Mouse (Mus musculus) limb, embryonic 14.5 days (tissue): Measurements from ENCODE around the gene Cryba4. TPM values are rescaled to one million over a fixed set of nuclear protein-coding genes. Genes with fewer than 3 reads are reported as not detected.

Experiments
- ATAC-seq: fragments of 200-750 bp; cut with Nextera tagmentation; 2 replicates; pipeline ENCODE4 v1.8.0; 2017; ENCODE audit warnings: low read depth, moderate number of reproducible peaks, moderate TSS enrichment; ENCODE audit not compliant: low FRiP score
- DNase-seq: peaks from one replicate; pipeline ENCODE4 v3.0.0-alpha.2; 2015; ENCODE audit warnings: low spot score
- H3K27ac ChIP-seq: fragments of 300-500 bp; sonication (generic); replicated peaks from 2 replicates; pipeline ENCODE4 v1.5.1; 2014; ENCODE audit warnings: low read depth, mild to moderate bottlenecking, low read length, moderate library complexity, mixed read lengths
- H3K27me3 ChIP-seq: fragments of 300-500 bp; sonication (generic); 2 replicates; pipeline ENCODE4 v1.6.1; 2014; ENCODE audit warnings: low read length, mixed read lengths; ENCODE audit not compliant: control insufficient read depth, insufficient read depth
- H3K36me3 ChIP-seq: fragments of 300-500 bp; sonication (generic); 2 replicates; pipeline ENCODE4 v1.6.1; 2014; ENCODE audit warnings: mild to moderate bottlenecking, low read length, moderate library complexity, mixed read lengths; ENCODE audit not compliant: control insufficient read depth, insufficient read depth
- H3K4me1 ChIP-seq: fragments of 300-500 bp; sonication (generic); 2 replicates; pipeline ENCODE4 v1.6.1; 2014; ENCODE audit warnings: antibody characterized with exemption, low read length, mixed read lengths; ENCODE audit not compliant: control insufficient read depth, insufficient read depth
- H3K4me2 ChIP-seq: fragments of 300-500 bp; sonication (generic); replicated peaks from 2 replicates; pipeline ENCODE4 v1.6.1; 2014; ENCODE audit warnings: low read depth, mild to moderate bottlenecking, low read length, moderate library complexity; ENCODE audit not compliant: severe bottlenecking
- H3K4me3 ChIP-seq: fragments of 300-500 bp; sonication (generic); replicated peaks from 2 replicates; pipeline ENCODE4 v1.5.1; 2014; ENCODE audit warnings: low read length
- H3K9ac ChIP-seq: fragments of 300-500 bp; sonication (generic); 2 replicates; pipeline ENCODE4 v1.6.1; 2014; ENCODE audit warnings: mild to moderate bottlenecking, low read depth, low read length, moderate library complexity; ENCODE audit not compliant: severe bottlenecking
- H3K9me3 ChIP-seq: fragments of 300-500 bp; sonication (generic); 2 replicates; pipeline ENCODE4 v1.6.1; 2016; ENCODE audit warnings: low read length; ENCODE audit not compliant: control insufficient read depth
- POLR2A ChIP-seq: fragments of 200-500 bp; IDR thresholded peaks from 2 replicates; pipeline ENCODE4 v1.8.0; 2012; ENCODE audit warnings: inconsistent platforms, mild to moderate bottlenecking, moderate library complexity, borderline replicate concordance; ENCODE audit not compliant: insufficient read depth, insufficient read length; ENCODE audit errors: extremely low read depth
- WGBS: fragments of 180-500 bp; shearing (Covaris S2); extraction: QIAGEN DNeasy Blood & Tissue Kit; methylation state at CpG from one replicate; pipeline ENCODE4 v1.1.7; 2014; 5-methylcytosine and 5-hydroxymethylcytosine counted together
- polyA plus RNA-seq, 2 experiments: library from polyadenylated mRNA; depleted of rRNA in 1 of 2; stranded (reverse) in 1 of 2; unstranded in 1 of 2; fragments of >200 nt; fragmentation: Nextera tagmentation in 1 of 2; extraction: Ambion mirVana in 1 of 2; gene quantifications; 2 replicates each; pipeline versions ENCODE4 v1.2.1 to v1.2.3; 2012 to 2014

Cryba4 gene
- polyA plus RNA-seq, 2 experiments, result 1.2 to 1.8 TPM

DNA sequence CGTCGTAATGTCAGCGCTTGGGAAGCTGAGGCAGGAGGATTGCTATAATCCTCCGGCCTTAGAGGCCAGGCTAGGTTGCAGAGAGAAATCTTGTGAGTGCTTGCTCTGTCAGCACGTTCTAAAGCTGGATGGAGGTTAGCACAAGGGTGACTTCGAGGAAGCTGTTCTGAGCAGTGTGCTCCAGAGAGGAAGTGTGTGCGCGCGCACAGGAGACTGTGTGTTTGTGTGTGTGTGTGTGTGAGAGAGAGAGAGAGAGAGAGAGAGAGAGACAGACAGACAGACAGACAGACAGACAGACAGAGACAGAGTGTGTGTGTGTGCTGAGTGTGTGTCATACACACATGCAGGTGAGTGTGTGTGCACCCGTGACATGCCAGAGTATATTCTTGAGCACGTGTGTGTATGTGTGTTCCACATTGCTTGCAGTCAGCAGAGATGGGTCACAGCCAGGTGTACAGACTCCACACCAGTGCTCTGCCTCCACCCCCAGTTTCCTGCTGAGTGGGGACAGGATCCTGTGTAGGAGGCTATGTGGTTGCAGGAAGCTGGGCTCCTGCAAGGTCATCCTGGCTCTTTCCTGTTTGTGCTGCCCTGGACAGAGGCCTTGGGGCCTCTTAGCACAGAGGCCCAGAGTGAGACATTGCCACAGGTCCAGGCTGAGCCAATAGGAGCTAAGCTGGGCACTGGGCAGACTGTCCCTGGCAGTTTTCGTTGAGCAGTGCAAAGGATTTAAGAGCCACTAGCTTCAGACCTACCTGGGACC lies 46.1 kb upstream of the Cryba4 start:
- Histone ChIP-seq H3K9me3 (no peaks in the 10 kb centered on the region), H3K4me2 (no peak overlapping the region), H3K4me1 (no peaks in the 10 kb centered on the region), H3K36me3 (no peaks in the 10 kb centered on the region), H3K27me3 (no peaks in the 10 kb centered on the region), H3K9ac (no peak overlapping the region), H3K27ac (no peak overlapping the region), H3K4me3 (no peak overlapping the region)
- ATAC-seq (no peak), DNase-seq (no peak)
- 84% methylated on average over 12 of the region's 12 CpGs for WGBS
- TF ChIP-seq POLR2A, result no peak

DNA sequence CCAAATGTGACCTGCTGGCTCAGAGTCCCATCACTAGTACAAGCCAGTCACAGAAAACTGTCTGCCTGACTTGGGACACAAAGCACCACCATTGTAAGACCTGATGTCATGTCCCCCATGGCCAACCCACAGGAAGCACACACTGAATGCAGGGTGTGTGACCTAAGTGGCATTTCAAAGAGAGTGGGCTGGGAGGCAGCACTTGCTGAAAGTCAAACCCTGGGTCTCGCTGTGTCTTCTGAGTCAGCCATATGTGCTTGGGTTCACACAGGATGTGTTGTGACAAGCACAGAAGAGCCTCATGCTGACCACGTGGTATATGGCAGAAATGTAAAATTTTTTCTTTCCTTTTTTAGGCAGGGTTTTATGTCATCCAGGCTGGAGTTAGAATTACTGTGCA lies 44.9 kb upstream of the Cryba4 start:
- DNase-seq (no peak), ATAC-seq (no peak)
- Histone ChIP-seq H3K9ac (no peak overlapping the region), H3K4me2 (no peak overlapping the region), H3K9me3 (no peaks in the 10 kb centered on the region), H3K27ac (no peak overlapping the region), H3K27me3 (no peaks in the 10 kb centered on the region), H3K4me1 (no peaks in the 10 kb centered on the region), H3K36me3 (no peaks in the 10 kb centered on the region), H3K4me3 (no peak overlapping the region)
- 83% methylated on average over 2 of the region's 2 CpGs for WGBS
- no peak for TF ChIP-seq POLR2A

DNA sequence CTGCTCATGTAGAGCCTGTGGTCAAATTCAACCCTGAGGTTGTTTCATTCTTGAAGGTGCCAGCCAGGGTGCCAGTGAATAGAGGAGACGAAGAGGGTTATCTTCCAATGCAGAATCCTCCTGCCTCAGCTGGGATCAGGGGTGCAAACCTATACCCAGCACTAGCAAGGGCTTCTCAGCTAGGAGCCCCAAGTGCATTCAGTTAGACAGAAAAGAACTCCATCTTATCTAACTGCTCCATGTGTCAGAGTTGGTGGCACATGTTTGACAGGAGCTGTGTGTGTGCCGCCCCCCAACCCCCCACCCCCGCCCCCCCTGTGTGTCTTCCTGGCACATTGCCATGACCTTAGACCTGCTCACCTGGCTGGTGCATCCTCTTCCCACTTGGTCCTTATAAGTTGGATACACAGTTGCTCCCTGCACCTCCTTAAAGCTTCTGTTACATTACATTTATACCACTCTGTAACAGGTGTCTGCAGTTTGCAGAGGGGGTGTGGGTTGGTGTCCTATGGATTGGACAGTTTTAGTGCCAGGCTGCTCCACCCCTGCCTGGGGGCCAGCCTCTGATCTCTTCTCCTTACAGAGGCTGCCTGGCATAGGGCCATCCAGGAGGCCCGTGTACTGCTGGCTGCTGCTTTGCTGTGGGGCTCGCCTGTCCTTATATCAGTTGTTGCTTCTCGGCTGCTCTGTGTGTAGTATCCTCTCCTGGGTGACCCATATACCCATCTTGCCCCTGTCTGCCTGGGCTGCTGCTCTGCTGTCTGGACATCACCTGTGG lies 44.3 kb upstream of the Cryba4 start:
- Histone ChIP-seq H3K4me2 (no peak overlapping the region), H3K9me3 (no peaks in the 10 kb centered on the region), H3K27me3 (no peaks in the 10 kb centered on the region), H3K9ac (no peak overlapping the region), H3K4me3 (no peak overlapping the region), H3K36me3 (no peaks in the 10 kb centered on the region), H3K27ac (no peak overlapping the region), H3K4me1 (no peaks in the 10 kb centered on the region)
- ATAC-seq, result no peak
- no peak for DNase-seq
- 76% methylated on average over 6 of the region's 6 CpGs for WGBS
- no peak for TF ChIP-seq POLR2A

DNA sequence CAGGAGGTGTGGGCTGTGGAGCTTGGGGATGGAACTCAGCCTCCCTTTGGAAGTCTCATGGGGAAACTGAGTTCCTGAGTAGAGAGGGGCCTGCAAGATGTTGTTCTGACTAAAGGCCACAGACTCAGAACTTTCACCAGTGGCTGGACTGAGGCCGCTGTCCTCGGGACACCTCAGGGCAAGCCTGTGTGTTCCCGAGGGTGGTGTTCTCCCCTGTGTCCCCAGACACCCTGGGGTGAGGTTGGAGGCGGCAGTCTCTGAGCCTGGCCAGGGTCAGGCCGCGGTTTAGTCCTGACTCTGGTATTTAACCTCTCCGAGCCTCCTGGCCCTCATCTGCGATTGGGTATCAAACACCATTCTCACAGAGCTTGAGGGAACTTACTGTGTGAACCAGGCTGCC lies 43.2 kb upstream of the Cryba4 start:
- WGBS, result 63% methylated on average over 8 of the region's 8 CpGs
- Histone ChIP-seq H3K4me3 (no peak overlapping the region), H3K9ac (no peak overlapping the region), H3K27ac (no peak overlapping the region), H3K9me3 (no peaks in the 10 kb centered on the region), H3K36me3 (no peaks in the 10 kb centered on the region), H3K4me1 (no peaks in the 10 kb centered on the region), H3K4me2 (no peak overlapping the region), H3K27me3 (no peaks in the 10 kb centered on the region)
- TF ChIP-seq POLR2A, result no peak
- DNase-seq, result no peak
- ATAC-seq, result no peak

DNA sequence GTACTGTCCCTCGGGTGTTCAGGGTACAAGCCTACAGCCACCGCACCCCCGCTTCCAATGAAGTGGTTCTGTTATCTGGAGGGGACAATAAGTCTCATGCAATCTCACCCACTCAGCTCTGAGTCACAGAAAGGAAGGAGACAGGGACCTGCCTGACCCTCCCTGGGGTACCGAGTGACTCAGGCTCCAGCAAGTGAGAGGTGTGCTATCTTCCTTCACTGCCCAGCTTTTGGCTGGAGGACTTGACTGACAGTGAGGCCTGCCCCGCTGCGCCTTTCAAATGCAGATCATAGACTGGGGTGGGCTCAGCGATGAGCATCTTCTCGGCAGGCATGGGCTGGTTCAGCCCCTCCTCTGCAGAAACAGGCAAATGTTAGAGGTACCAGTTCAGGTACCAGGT lies 42.8 kb upstream of the Cryba4 start:
- H3K36me3 ChIP-seq, result no peaks in the 10 kb centered on the region
- no peak for TF ChIP-seq POLR2A
- H3K4me2 ChIP-seq, result no peak overlapping the region
- no peak overlapping the region for H3K27ac ChIP-seq
- H3K4me3 ChIP-seq, result no peak overlapping the region
- ATAC-seq, result no peak
- 52% methylated on average over 8 of the region's 8 CpGs for WGBS
- H3K27me3 ChIP-seq, result no peaks in the 10 kb centered on the region
- H3K9me3 ChIP-seq, result no peaks in the 10 kb centered on the region
- no peak overlapping the region for H3K9ac ChIP-seq
- H3K4me1 ChIP-seq, result no peaks in the 10 kb centered on the region
- DNase-seq, result no peak
